Mouse (Mus musculus): ENCODE data around the gene Hps6. TPM values are rescaled to one million over a fixed set of nuclear protein-coding genes. Genes with fewer than 3 reads are reported as not detected.

Hps6 gene
- polyA plus RNA-seq, 1 experiment from 2014 or later: 3.0 TPM

- no peaks in the 10 kb centered on the region for H3K9me3 ChIP-seq (replicated peaks; ENCODE audit: control insufficient read depth, low read length)
- peak; percentile 65 for ATAC-seq (replicated peaks; ENCODE audit: insufficient number of reproducible peaks, low FRiP score, low TSS enrichment)
- H3K4me1 ChIP-seq (ENCODE audit: control insufficient read depth, insufficient read depth, low read length): peaks cover 54% of the 10 kb centered on the region
- peak within 1 kb of the TSS; percentile 96 for H3K4me3 ChIP-seq (ENCODE audit: low read depth, low read length)
- peak within 1 kb of the TSS; percentile 98 for H3K27ac ChIP-seq (ENCODE audit: low read depth, low read length)
- under 1% methylated on average over 77 of the region's 84 CpGs for WGBS (ENCODE audit: insufficient replicate concordance)
- no peaks in the 10 kb centered on the region for H3K36me3 ChIP-seq (ENCODE audit: control insufficient read depth, insufficient read depth, low read length)
- H3K9ac ChIP-seq (ENCODE audit: low read depth, low read length): peak within 1 kb of the TSS; percentile 96
- no peaks in the 10 kb centered on the region for H3K27me3 ChIP-seq (ENCODE audit: control insufficient read depth, insufficient read depth, low read length)
- H3K4me2 ChIP-seq: peak within 1 kb of the TSS; percentile 84
These were observed 41.8 kb downstream of the Hps6 start, which contains the start of gene Ldb1 for GRCm38 (mm10) chr19:46044993-46045695. Gene Ldb1, minus strand, starts transcription at chr19:46045214.

- peaks cover 47% of the 10 kb centered on the region for H3K4me1 ChIP-seq (ENCODE audit: control insufficient read depth, insufficient read depth, low read length)
These were observed 42.5 kb downstream of the Hps6 start for GRCm38 (mm10) chr19:46045696-46046311.

DNA sequence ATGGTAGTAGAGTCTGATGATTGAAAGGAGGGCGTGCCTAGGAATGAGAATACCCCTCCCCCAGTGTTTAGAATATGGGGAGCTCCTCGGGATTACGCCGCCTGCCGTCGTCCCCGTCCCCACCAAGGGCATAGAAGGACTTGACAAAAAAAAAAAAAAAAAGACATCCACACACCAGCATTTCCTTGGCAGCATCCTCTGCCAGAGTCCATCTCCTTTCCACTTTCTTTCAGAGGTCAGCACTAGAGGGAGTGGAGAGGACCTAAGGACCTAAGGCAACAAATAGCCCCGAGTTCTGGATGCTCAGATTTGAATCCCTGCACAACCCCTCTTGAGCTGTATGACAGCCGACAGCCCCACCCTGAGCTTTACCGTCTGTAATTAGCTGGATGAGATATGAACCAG lies 43.3 kb downstream of the Hps6 start:
- Histone ChIP-seq H3K9ac (ENCODE audit: low read depth, low read length) (no peak overlapping the region), H3K4me1 (ENCODE audit: control insufficient read depth, insufficient read depth, low read length) (peaks cover 39% of the 10 kb centered on the region), H3K4me2 (peak overlapping the region; percentile 84), H3K9me3 (replicated peaks; ENCODE audit: control insufficient read depth, low read length) (no peaks in the 10 kb centered on the region), H3K4me3 (ENCODE audit: low read depth, low read length) (no peak overlapping the region), H3K27ac (ENCODE audit: low read depth, low read length) (peak overlapping the region; percentile 98; the same call in 1 of the 2 replicates), H3K36me3 (ENCODE audit: control insufficient read depth, insufficient read depth, low read length) (no peaks in the 10 kb centered on the region), H3K27me3 (ENCODE audit: control insufficient read depth, insufficient read depth, low read length) (no peaks in the 10 kb centered on the region)
- ATAC-seq (replicated peaks; ENCODE audit: insufficient number of reproducible peaks, low FRiP score, low TSS enrichment): no peak
- under 1% methylated on average over 10 of the region's 10 CpGs for WGBS (ENCODE audit: insufficient replicate concordance)

More at GRCm38 (mm10) chr19:46045696-46046311, 42.5 kb downstream of the Hps6 start:
- peak overlapping the region; percentile 96 for H3K4me3 ChIP-seq (ENCODE audit: low read depth, low read length)
- no peaks in the 10 kb centered on the region for H3K36me3 ChIP-seq (ENCODE audit: control insufficient read depth, insufficient read depth, low read length)
- peak overlapping the region; percentile 98 for H3K27ac ChIP-seq (ENCODE audit: low read depth, low read length)
- peak overlapping the region; percentile 84 for H3K4me2 ChIP-seq
- H3K9ac ChIP-seq (ENCODE audit: low read depth, low read length): peak overlapping the region; percentile 96
- no peaks in the 10 kb centered on the region for H3K27me3 ChIP-seq (ENCODE audit: control insufficient read depth, insufficient read depth, low read length)
- WGBS (ENCODE audit: insufficient replicate concordance): 0% methylated on average over 7 of the region's 7 CpGs
- no peaks in the 10 kb centered on the region for H3K9me3 ChIP-seq (replicated peaks; ENCODE audit: control insufficient read depth, low read length)
- ATAC-seq (replicated peaks; ENCODE audit: insufficient number of reproducible peaks, low FRiP score, low TSS enrichment): peak; percentile 23

DNA sequence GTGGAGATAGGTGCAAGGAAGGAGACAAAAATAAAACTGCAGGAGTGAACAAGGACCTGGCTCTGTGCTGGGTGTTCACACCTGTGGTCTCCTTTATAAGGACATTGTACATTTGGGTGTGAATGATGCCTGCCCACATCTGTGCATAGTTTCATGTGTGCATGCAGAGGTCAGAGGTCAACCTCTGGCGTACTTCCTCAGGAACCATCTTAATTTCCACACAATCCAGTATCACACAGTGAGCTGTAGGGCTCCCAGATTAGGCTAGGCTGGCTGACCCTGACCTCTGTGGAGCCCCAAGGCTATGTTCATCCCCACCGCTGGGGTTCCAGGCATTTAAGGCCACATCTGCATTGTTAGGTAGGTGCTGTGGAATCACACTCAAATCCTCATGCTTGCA lies 44.1 kb downstream of the Hps6 start:
- no peak overlapping the region for H3K9ac ChIP-seq (ENCODE audit: low read depth, low read length)
- peaks cover 31% of the 10 kb centered on the region for H3K4me1 ChIP-seq (ENCODE audit: control insufficient read depth, insufficient read depth, low read length)
- no peak for ATAC-seq (replicated peaks; ENCODE audit: insufficient number of reproducible peaks, low FRiP score, low TSS enrichment)
- no peaks in the 10 kb centered on the region for H3K9me3 ChIP-seq (replicated peaks; ENCODE audit: control insufficient read depth, low read length)
- no peaks in the 10 kb centered on the region for H3K27me3 ChIP-seq (ENCODE audit: control insufficient read depth, insufficient read depth, low read length)
- H3K4me2 ChIP-seq: no peak overlapping the region
- H3K27ac ChIP-seq (ENCODE audit: low read depth, low read length): no peak overlapping the region
- no peaks in the 10 kb centered on the region for H3K36me3 ChIP-seq (ENCODE audit: control insufficient read depth, insufficient read depth, low read length)
- WGBS (ENCODE audit: insufficient replicate concordance): 62% methylated on average over 2 of the region's 2 CpGs
- H3K4me3 ChIP-seq (ENCODE audit: low read depth, low read length): no peak overlapping the region

GRCm38 (mm10) chr19:46049129-46049528 lies 45.8 kb downstream of the Hps6 start:
- no peak overlapping the region for H3K27ac ChIP-seq (ENCODE audit: low read depth, low read length)
- H3K4me2 ChIP-seq: no peak overlapping the region
- H3K9me3 ChIP-seq (replicated peaks; ENCODE audit: control insufficient read depth, low read length): no peaks in the 10 kb centered on the region
- no peak overlapping the region for H3K4me3 ChIP-seq (ENCODE audit: low read depth, low read length)
- WGBS (ENCODE audit: insufficient replicate concordance): 57% methylated on average over 4 of the region's 4 CpGs
- no peak for ATAC-seq (replicated peaks; ENCODE audit: insufficient number of reproducible peaks, low FRiP score, low TSS enrichment)
- no peaks in the 10 kb centered on the region for H3K27me3 ChIP-seq (ENCODE audit: control insufficient read depth, insufficient read depth, low read length)
- peaks cover 14% of the 10 kb centered on the region for H3K4me1 ChIP-seq (ENCODE audit: control insufficient read depth, insufficient read depth, low read length)
- no peaks in the 10 kb centered on the region for H3K36me3 ChIP-seq (ENCODE audit: control insufficient read depth, insufficient read depth, low read length)
- H3K9ac ChIP-seq (ENCODE audit: low read depth, low read length): no peak overlapping the region

GRCm38 (mm10) chr19:46050462-46050861 lies 47.2 kb downstream of the Hps6 start:
- Histone ChIP-seq H3K4me2 (no peak overlapping the region), H3K4me3 (ENCODE audit: low read depth, low read length) (no peak overlapping the region), H3K27ac (ENCODE audit: low read depth, low read length) (no peak overlapping the region), H3K36me3 (ENCODE audit: control insufficient read depth, insufficient read depth, low read length) (no peaks in the 10 kb centered on the region), H3K9ac (ENCODE audit: low read depth, low read length) (no peak overlapping the region), H3K9me3 (replicated peaks; ENCODE audit: control insufficient read depth, low read length) (no peaks in the 10 kb centered on the region), H3K27me3 (ENCODE audit: control insufficient read depth, insufficient read depth, low read length) (no peaks in the 10 kb centered on the region), H3K4me1 (ENCODE audit: control insufficient read depth, insufficient read depth, low read length) (peaks cover 14% of the 10 kb centered on the region)
- no peak for ATAC-seq (replicated peaks; ENCODE audit: insufficient number of reproducible peaks, low FRiP score, low TSS enrichment)
- WGBS (ENCODE audit: insufficient replicate concordance): 55% methylated on average over 2 of the region's 2 CpGs

Other genes starting within 250 kb of the Hps6 start
- gene Mgea5, start 219.7 kb upstream of the Hps6 start, polyA plus RNA-seq (2014; fragmentation: Nextera tagmentation; extraction: Ambion mirVana): 40.2 and 48.3 TPM in 2 replicates
- 0.45 and 0.66 TPM in 2 replicates for gene Kcnip2, start 187.4 kb upstream of the Hps6 start, polyA plus RNA-seq (2014; fragmentation: Nextera tagmentation; extraction: Ambion mirVana)
- gene Armh3, start 5.0 kb upstream of the Hps6 start, polyA plus RNA-seq (2014; fragmentation: Nextera tagmentation; extraction: Ambion mirVana): 9.6 and 11.9 TPM in 2 replicates
- gene Pprc1, start 41.4 kb downstream of the Hps6 start, polyA plus RNA-seq (2014; fragmentation: Nextera tagmentation; extraction: Ambion mirVana): 36.8 and 46.7 TPM in 2 replicates
- 53.6 and 59.7 TPM in 2 replicates for gene Ldb1, start 41.7 kb downstream of the Hps6 start, polyA plus RNA-seq (2014; fragmentation: Nextera tagmentation; extraction: Ambion mirVana)
- gene Nolc1, start 72.4 kb downstream of the Hps6 start, polyA plus RNA-seq (2014; fragmentation: Nextera tagmentation; extraction: Ambion mirVana): 64.1 and 65.4 TPM in 2 replicates
- not detected in 2 replicates for gene Elovl3, start 128.4 kb downstream of the Hps6 start, polyA plus RNA-seq (2014; fragmentation: Nextera tagmentation; extraction: Ambion mirVana)
- gene Pitx3, start 144.8 kb downstream of the Hps6 start, polyA plus RNA-seq (2014; fragmentation: Nextera tagmentation; extraction: Ambion mirVana): 0.26 TPM in 1 of 2 replicates, not detected in the other
- gene Gbf1, start 149.0 kb downstream of the Hps6 start, polyA plus RNA-seq (2014; fragmentation: Nextera tagmentation; extraction: Ambion mirVana): 34.0 and 45.7 TPM in 2 replicates

Data from heart, embryonic 11.5 days (tissue).